Mouse (Mus musculus): ENCODE results near the gene Ints12.
A peak's percentile ranks its signal among the peaks of the same experiment; 100 is the strongest.

Gene Ints12

DNA sequence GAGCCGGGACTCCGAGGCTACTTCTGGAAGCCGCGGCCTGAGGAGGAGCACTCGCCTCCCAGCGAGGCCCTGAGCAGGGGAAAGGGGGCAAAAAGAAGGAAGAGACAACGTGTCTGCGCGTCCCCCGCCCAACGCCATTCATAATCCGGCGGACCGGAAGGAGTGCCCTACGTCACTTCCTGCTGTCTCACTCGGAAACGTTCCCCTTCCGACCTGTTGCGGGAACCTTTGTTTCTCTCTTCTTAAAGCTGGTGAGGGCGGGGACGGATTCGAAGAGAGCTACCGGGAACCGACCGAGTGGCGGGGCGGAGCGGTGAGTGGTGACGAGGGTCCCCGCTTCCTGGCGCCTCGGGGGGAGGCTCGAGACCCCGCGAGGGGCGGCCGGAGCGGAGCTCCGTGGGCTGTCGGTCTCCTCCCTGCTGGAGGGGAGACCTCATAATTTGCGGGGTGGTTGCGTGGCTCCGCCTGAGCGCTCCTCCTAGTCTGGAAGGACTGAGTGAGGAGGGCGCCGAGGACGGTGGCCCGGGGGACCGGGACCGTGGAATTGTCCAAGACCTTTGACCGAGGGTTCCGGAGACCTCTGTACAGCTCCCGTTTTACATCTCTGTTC lies at the start of gene Ints12, which contains the start of gene Gstcd:
TSS of gene Ints12 (plus strand) at position 177 of the 610 bp plus-strand sequence.
TSS of gene Gstcd (minus strand) at position 370 of the 610 bp plus-strand sequence.
- DNase-seq (ENCODE audit: low spot score), result peak; percentile 94

- DNase-seq (ENCODE audit: low spot score), result no peak
Measured at GRCm38 (mm10) chr3:133052068-133052467, 39.6 kb upstream of the Ints12 start.

GRCm38 (mm10) chr3:133075560-133075959 lies 16.1 kb upstream of the Ints12 start:
- no peak for DNase-seq (ENCODE audit: low spot score)

DNA sequence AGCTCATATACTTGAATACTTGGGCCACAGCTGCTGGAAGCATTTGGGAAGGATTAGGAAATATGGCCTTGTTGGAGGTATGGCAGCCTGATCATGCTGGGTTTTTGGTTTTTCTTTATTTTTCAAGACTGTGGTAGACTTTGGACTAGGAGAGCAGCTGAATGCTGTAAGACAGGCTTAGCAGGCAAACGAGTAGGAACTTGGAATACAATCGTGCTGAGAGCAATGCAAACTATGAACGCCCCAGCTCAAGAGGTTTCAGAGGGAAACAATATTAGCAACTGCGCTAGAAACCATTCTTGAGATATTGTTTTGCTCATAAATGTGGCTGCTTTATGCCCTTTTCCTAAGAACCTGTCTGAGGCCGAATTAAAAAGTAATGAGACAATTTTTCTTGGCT lies 8.9 kb upstream of the Ints12 start:
- no peak for DNase-seq (ENCODE audit: low spot score)

DNA sequence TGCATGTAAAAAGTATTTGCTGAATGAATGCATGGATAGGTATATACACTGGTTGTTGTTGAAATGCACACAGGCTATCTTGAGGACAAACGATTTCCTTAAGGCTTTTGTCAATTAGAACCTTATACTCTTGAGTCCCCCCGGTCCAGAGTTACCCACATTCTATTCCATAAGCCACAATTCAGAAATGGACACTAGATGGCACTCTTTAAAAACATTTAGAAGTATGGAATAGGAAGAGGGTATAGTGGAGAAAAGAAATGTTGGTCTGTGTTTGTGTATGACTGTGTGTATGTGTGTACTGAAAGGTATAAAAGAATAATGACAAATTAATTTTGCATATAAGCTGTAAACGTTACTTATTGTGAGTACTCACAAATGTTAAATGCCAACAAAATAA lies 5.8 kb upstream of the Ints12 start:
- DNase-seq (ENCODE audit: low spot score), result peak; percentile 43

GRCm38 (mm10) chr3:133090247-133091120 lies 1.2 kb upstream of the Ints12 start:
- no peak for DNase-seq (ENCODE audit: low spot score)

- peak; percentile 21 for DNase-seq (ENCODE audit: low spot score)
Measured at GRCm38 (mm10) chr3:133091121-133091663, 448 bp upstream of the Ints12 start.

DNA sequence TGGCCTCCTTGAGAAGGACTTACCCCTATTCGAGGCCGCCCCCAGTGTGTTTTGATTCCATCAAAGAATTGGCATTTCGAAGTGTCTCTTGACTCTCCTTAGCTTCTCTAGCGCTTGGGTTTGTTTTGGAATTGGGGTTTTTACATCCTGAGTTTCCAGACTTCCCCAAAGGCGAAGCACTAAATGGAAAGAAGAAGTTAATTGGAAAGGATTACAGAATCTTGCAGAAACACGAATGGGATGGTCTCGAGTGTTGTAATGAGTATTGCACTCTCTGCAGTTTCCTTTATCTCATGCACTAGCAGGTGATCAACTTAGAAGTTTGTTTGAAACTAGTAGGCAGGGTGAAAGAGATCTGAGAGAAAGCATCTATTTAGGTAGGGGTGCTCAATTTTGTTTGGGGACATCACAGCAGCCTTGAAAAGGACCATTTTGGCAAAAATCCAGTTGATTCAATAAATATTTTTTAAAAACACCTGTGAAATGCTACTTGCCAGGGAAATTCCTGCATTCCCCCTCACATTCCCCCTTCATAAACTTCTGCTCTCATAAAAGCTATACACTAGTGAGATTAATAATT lies 724 bp downstream of the Ints12 start:
- peak; percentile 12 for DNase-seq (ENCODE audit: low spot score)

- no peak for DNase-seq (ENCODE audit: low spot score)
Measured at GRCm38 (mm10) chr3:133092936-133093335, 1.3 kb downstream of the Ints12 start.

GRCm38 (mm10) chr3:133094305-133094704 lies 2.7 kb downstream of the Ints12 start:
- DNase-seq (ENCODE audit: low spot score), result no peak

GRCm38 (mm10) chr3:133097936-133098335 lies 6.3 kb downstream of the Ints12 start:
- no peak for DNase-seq (ENCODE audit: low spot score)

DNA sequence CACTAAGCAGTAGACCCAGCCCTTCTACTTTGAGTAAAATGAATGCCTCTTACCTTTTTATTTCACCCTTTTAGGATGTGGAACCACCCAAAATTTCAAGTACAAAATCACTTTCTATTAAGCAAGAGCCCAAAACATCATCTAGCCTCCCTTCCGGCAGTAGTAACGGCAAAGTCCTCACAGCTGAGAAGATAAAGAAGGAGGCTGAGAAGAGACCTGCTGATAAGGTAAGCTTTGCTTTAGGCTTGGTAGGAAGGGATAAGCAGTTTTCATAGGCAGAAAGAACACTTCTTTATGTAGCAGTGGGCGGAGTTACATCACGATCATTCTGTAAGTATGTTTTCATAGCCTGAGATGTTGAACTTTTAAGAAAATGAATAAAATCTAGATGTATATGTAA lies 6.7 kb downstream of the Ints12 start:
- no peak for DNase-seq (ENCODE audit: low spot score)

DNA sequence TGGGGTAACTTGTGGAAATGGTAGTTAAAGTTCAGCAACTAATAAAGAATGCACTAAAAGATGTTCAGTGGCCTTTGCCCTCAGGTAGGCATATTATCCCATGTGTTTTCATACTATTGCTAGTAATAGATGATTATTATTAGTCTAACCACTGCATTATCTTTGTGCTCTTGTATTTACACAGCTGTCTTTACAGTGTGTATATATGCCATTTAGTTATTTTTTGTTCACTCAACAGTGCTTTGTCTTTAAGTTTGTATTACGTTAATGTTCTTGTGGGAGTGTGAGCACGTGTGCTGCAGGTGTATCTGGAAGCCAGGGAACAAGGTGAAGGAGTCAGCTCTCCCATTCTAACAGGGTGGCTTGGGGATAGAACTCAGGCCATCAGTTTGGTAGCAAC lies 7.3 kb downstream of the Ints12 start:
- DNase-seq (ENCODE audit: low spot score), result no peak

- DNase-seq (ENCODE audit: low spot score), result no peak
Measured at GRCm38 (mm10) chr3:133103768-133104167, 12.1 kb downstream of the Ints12 start.

DNA sequence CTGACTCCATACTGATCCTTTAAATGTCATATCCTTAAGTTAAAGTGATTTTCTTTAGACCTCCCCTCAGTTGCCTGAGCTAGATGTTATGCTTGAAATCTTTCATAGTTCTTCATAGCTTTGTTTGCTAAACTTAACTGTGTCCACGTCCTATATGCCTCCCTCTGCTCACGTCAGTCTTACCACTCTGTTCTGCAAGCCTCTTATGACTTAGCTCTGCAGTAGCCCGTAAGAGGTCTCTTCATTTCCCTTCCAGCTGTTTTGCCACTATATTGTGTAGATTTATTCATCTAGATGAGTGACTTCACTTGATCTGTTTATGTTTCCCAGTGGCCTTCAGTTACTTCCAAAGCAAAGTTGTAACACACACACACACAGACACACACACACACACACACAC lies 12.8 kb downstream of the Ints12 start:
- no peak for DNase-seq (ENCODE audit: low spot score)

DNA sequence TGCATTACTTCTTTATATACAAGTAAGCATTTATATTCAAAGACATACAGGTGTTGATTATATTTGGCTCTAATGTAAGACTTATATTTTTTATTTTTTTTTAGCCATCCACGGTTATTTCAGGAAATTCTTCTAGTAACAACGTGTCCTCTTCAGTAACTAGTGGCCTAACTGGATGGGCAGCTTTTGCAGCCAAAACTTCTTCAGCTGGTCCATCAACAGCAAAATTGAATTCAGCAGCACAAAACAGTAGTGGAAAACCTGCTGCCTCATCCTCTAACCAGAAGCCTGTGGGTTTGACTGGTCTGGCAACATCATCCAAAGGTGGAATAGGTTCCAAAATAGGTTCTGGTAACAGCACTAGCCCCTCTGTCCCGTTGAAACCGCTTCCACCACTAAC lies 17.1 kb downstream of the Ints12 start:
- DNase-seq (ENCODE audit: low spot score), result no peak

- no peak for DNase-seq (ENCODE audit: low spot score)
Measured at GRCm38 (mm10) chr3:133109844-133110243, 18.2 kb downstream of the Ints12 start.

DNA sequence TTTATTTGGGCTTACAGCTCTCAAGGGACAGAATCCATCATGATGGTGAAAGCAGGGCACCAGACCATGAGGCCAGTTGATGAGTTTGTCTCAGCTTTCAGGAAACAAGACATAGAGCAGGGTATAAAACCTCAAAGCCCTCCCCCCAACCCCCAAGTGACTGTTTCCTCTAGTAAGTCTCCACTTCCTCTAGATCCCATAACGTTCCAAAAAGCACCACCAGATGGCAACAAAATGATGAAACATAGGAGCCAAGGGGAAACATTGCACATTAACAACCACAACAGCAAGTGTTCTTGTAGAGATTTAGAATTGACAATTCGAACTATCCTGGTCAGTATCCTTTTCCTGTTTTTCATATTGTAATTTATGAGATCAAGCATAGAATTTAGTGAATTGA lies 20.1 kb downstream of the Ints12 start:
- peak; percentile 30 for DNase-seq (ENCODE audit: low spot score)

- DNase-seq (ENCODE audit: low spot score), result no peak
Measured at GRCm38 (mm10) chr3:133113281-133113680, 21.6 kb downstream of the Ints12 start.

DNA sequence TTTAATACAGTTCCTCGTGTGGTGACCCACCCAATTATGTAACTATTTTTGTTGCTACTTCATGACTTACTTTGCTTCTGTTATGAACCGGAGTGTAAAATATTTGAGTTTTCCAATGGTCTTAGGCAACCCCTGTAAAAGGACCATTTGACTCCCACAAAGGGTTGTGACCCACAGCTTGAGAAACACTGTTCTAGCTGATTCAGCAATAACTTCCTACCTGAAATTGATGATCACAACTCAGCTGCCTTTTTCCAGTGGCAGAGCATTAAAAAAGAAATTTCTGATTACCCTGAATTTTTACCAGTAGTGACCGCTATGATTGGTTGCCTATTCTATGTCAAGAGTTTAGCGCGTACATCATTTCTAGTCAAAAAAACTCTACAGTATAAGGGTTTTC lies 39.7 kb downstream of the Ints12 start:
- DNase-seq (ENCODE audit: low spot score), result no peak

- no peak for DNase-seq (ENCODE audit: low spot score)
Measured at GRCm38 (mm10) chr3:133132611-133133010, 41.0 kb downstream of the Ints12 start.

GRCm38 (mm10) chr3:133141877-133142276 lies 50.2 kb downstream of the Ints12 start:
- DNase-seq (ENCODE audit: low spot score), result no peak
